Mouse (Mus musculus) liver, postnatal 0 days (tissue): Measurements from ENCODE around the gene Selenoi. TPM values are rescaled to one million over a fixed set of nuclear protein-coding genes. Genes with fewer than 3 reads are reported as not detected.

Experiments used
- ATAC-seq: fragments of 200-750 bp; cut with Nextera tagmentation; 2 replicates; pipeline ENCODE4 v1.8.0; 2017; ENCODE audit warnings: mild to moderate bottlenecking, moderate library complexity
- DNase-seq: peaks from one replicate; pipeline ENCODE4 v3.0.0-alpha.2; 2016
- H3K27ac ChIP-seq: fragments of 300-500 bp; sonication (generic); 2 replicates; pipeline ENCODE4 v1.5.1; 2014; ENCODE audit warnings: antibody characterized with exemption, moderate library complexity, mild to moderate bottlenecking, low read depth
- H3K27me3 ChIP-seq: fragments of 300-500 bp; sonication (generic); 2 replicates; pipeline ENCODE4 v1.6.1; 2014; ENCODE audit warnings: low read length, control low read depth, mixed read lengths; ENCODE audit not compliant: insufficient read depth
- H3K36me3 ChIP-seq: fragments of 300-500 bp; sonication (generic); replicated peaks from 2 replicates; pipeline ENCODE4 v1.6.1; 2014; ENCODE audit warnings: mild to moderate bottlenecking, control low read depth, low read length, moderate library complexity, mixed read lengths; ENCODE audit not compliant: insufficient read depth
- H3K4me1 ChIP-seq: fragments of 300-500 bp; sonication (generic); 2 replicates; pipeline ENCODE4 v1.6.1; 2014; ENCODE audit warnings: antibody characterized with exemption, mild to moderate bottlenecking, control low read depth; ENCODE audit not compliant: insufficient read depth
- H3K4me2 ChIP-seq: fragments of 300-500 bp; sonication (generic); 2 replicates; pipeline ENCODE4 v1.6.1; 2014; ENCODE audit warnings: low read depth, mild to moderate bottlenecking, low read length, moderate library complexity, mixed read lengths
- H3K4me3 ChIP-seq: fragments of 300-500 bp; sonication (generic); 2 replicates; pipeline ENCODE4 v1.5.1; 2014; ENCODE audit warnings: low read depth, low read length
- H3K9ac ChIP-seq: fragments of 300-500 bp; sonication (generic); replicated peaks from 2 replicates; pipeline ENCODE4 v1.6.1; 2014; ENCODE audit warnings: mild to moderate bottlenecking, moderate library complexity
- H3K9me3 ChIP-seq: fragments of 300-500 bp; sonication (generic); 2 replicates; pipeline ENCODE4 v1.6.1; 2016; ENCODE audit warnings: mild to moderate bottlenecking, control low read depth, low read length, mixed read lengths
- CTCF ChIP-seq: sonication (generic); IDR thresholded peaks from 2 replicates; pipeline ENCODE4 v1.5.1; 2016; ENCODE audit warnings: antibody characterized with exemption, low read depth
- EP300 ChIP-seq: IDR thresholded peaks from 2 replicates; pipeline ENCODE4 v1.6.1; 2016; ENCODE audit warnings: antibody characterized with exemption, low read depth, mild to moderate bottlenecking
- WGBS: fragments of 180-500 bp; shearing (Covaris S2); extraction: QIAGEN DNeasy Blood & Tissue Kit; methylation state at CpG from one replicate; pipeline ENCODE4 v1.1.7; 2014; ENCODE audit not compliant: insufficient replicate concordance; 5-methylcytosine and 5-hydroxymethylcytosine counted together
- polyA plus RNA-seq: library from polyadenylated mRNA; unstranded; fragments of >200 nt; fragmentation: Nextera tagmentation; extraction: Ambion mirVana; gene quantifications from 2 replicates; pipeline ENCODE4 v1.2.1, GENCODE M21; 2015

The Selenoi gene
- polyA plus RNA-seq, 1 experiment from 2014 or later: 9.8 TPM

DNA sequence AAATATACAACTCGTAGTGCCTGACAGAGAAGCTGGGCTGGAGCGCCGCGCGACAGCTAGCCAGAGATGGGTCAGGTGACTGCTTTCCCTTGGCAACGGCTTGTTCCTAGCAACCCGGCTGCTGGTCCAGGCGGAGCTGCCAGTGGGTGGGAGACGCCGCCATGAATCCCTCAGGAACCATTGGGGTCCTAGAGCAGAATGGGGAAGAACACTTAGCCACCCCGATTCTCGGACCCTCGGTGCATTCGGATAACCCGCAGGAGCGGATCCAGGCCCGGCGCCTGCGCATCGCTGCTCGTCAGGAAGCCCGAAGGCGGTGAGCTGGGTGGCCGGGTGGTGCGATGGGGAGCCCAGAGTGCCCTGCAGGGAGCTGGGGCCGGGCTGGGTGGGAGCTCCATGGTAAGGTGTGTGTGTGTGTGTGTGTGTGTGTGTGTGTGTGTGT lies 48.9 kb downstream of the Selenoi start, which contains the start of gene Drc1:
Gene Drc1, plus strand, starts transcription at position 98 of the 442 bp plus-strand sequence.
- no peak within 1 kb of the TSS for H3K4me3 ChIP-seq
- DNase-seq: no peak
- peaks cover 3% of the 10 kb centered on the region; the same call in 1 of the 2 replicates for H3K9me3 ChIP-seq
- H3K27ac ChIP-seq: no peak within 1 kb of the TSS
- H3K4me1 ChIP-seq: no peaks in the 10 kb centered on the region
- H3K27me3 ChIP-seq: 0 out of 2 replicates have a peak, but pooled peaks cover 6% of the 10 kb centered on the region
- TF ChIP-seq CTCF (no peak), EP300 (no peak)
- no peaks in the 10 kb centered on the region for H3K36me3 ChIP-seq
- ATAC-seq: no peak
- peak within 1 kb of the TSS; percentile 34 for H3K4me2 ChIP-seq
- no peak within 1 kb of the TSS for H3K9ac ChIP-seq
- 10% methylated on average over 26 of the region's 26 CpGs for WGBS

DNA sequence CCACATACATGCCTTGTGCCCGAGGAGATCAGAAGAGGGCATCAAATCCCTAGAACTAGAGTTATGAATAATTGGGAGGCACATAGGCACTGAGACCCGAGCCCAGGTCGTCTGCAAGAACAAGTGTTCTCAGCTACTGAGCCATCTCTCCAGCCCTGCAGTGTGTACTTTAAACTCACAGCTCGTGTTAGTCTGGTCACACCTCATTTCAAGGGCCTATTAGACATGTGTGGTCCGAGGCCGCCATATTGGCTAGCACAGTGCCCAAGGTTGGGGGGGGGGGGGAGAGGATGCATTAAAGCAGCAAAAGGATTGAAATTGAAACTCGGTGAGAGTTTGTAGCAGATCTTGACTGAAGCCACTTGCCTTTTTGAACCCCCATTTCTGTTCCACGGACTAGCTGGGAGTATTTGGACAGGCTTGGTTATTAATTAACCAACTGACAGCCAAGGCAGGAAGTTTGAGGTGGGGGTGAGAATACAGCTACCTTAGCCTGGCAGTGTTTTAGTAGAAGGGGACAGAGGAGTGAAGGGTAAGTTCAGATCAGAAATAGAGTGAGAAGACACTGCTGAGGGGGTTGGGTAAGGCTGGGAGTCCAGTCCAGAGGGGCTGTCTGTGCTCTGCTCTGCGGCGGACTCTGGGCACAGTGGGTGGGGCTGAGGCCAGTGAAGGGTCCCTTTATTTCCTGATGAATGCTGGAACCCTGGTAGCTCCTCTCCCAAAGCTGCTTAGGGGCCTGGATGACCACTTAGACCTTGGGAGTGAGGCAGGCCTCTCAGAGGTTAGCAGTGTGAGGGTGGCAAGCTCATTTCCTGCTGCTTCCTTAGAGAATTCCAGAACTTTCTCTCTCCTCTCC lies 53.8 kb downstream of the Selenoi start:
- Histone ChIP-seq H3K9me3 (peaks cover 3% of the 10 kb centered on the region; the same call in 1 of the 2 replicates), H3K27ac (0 out of 2 replicates have a peak overlapping the region, but pooled peaks have one; percentile 34), H3K4me3 (no peak overlapping the region; the same call in 1 of the 2 replicates), H3K27me3 (0 out of 2 replicates have a peak, but pooled peaks cover 4% of the 10 kb centered on the region), H3K36me3 (no peaks in the 10 kb centered on the region), H3K4me1 (peaks cover 5% of the 10 kb centered on the region; the same call in 1 of the 2 replicates), H3K9ac (no peak overlapping the region), H3K4me2 (peak overlapping the region; percentile 10; the same call in 1 of the 2 replicates)
- ATAC-seq (no peak), DNase-seq (no peak)
- TF ChIP-seq EP300: no peak
- WGBS: 52% methylated on average over 10 of the region's 10 CpGs

DNA sequence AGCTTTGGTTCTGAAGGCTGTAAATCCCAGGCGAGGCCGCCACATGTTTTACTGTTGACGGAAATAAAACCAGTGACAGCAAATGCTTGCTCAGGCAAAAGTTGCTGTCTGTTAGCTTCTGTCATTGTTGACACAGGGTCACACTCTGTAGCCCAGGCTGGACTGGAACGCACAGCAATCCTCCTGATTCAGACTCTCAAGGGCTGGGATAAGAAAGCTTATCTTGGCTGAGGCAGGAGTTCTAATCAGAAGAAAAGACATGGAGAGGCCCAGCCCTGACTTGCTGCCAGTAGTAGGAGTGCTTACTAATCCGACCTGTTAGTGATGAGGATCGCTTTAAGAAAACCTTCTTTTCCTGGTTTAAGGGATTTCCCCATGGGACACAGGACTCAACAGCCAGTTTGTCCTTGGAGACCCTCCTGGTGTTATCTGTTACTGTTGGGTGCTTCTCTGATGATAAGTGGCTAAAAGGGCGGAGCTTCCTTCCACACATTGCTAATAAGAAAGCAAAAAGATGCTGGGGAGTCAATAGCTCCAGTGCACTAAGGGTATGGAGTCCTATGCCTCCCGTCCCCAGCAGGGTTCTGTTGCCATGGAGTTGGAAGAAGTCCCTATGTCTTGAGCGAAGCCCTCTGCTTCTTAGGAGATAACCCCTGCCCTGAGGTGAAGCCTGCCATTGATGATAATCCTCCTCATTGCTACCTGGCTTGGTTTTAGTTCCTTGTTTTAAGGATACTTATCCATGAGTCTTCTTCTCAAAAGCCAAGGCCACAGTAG lies 54.9 kb downstream of the Selenoi start:
- no peaks in the 10 kb centered on the region for H3K36me3 ChIP-seq
- no peak overlapping the region for H3K4me3 ChIP-seq
- WGBS: 59% methylated on average over 9 of the region's 9 CpGs
- H3K27me3 ChIP-seq: no peaks in the 10 kb centered on the region
- 0 out of 2 replicates have a peak overlapping the region, but pooled peaks have one; percentile 6 for H3K27ac ChIP-seq
- no peak for TF ChIP-seq EP300
- no peak for TF ChIP-seq CTCF
- peaks cover 5% of the 10 kb centered on the region; the same call in 1 of the 2 replicates for H3K4me1 ChIP-seq
- H3K4me2 ChIP-seq: 0 out of 2 replicates have a peak overlapping the region, but pooled peaks have one; percentile 6
- DNase-seq: no peak
- peak; percentile 61 for ATAC-seq
- no peak overlapping the region for H3K9ac ChIP-seq
- H3K9me3 ChIP-seq: peaks cover 3% of the 10 kb centered on the region; the same call in 1 of the 2 replicates

Other genes starting within 250 kb of the Selenoi start
- gene Il6, start 219.5 kb upstream of the Selenoi start, polyA plus RNA-seq: 0.28 and 0.33 TPM in 2 replicates
- gene Tyms, start 159.0 kb upstream of the Selenoi start, polyA plus RNA-seq: 84.6 and 101 TPM in 2 replicates
- gene Garem2, start 127.4 kb upstream of the Selenoi start, polyA plus RNA-seq: 0.02 TPM in 1 of 2 replicates, not detected in the other
- not detected in 2 replicates for gene 3110082J24Rik, start 126.5 kb upstream of the Selenoi start, polyA plus RNA-seq
- gene Hadha, start 77.4 kb upstream of the Selenoi start, polyA plus RNA-seq: 224 and 228 TPM in 2 replicates
- gene Hadhb, start 77.3 kb upstream of the Selenoi start, polyA plus RNA-seq: 421 and 447 TPM in 2 replicates
- not detected in 2 replicates for gene Adgrf3, start 26.9 kb upstream of the Selenoi start, polyA plus RNA-seq
- 0.31 and 0.44 TPM in 2 replicates for gene Drc1, start 48.8 kb downstream of the Selenoi start, polyA plus RNA-seq
- gene Otof, start 229.4 kb downstream of the Selenoi start, polyA plus RNA-seq: not detected in 2 replicates
- gene 1700001C02Rik, start 233.5 kb downstream of the Selenoi start, polyA plus RNA-seq: not detected in 2 replicates